Mouse (Mus musculus) adrenal gland, postnatal 0 days (tissue): ENCODE measurements around the gene Gm6588. TPM values are rescaled to one million over a fixed set of nuclear protein-coding genes. Genes with fewer than 3 reads are reported as not detected.

Experiments used
- polyA plus RNA-seq: library from polyadenylated mRNA; unstranded; fragments of >200 nt; fragmentation: Nextera tagmentation; extraction: Ambion mirVana; gene quantifications from 2 replicates; pipeline ENCODE4 v1.2.1, GENCODE M21; 2015

Gm6588 gene
- polyA plus RNA-seq = not detected in 2 replicates

GRCm38 (mm10) chr5:112448747-112449440, at the start of gene Gm6588:
Gene Gm6588 (plus strand): TSS chr5:112449426.

Other genes with a start within 250 kb of the Gm6588 start
- 51.8 and 71.2 TPM in 2 replicates for gene Cryba4, start 196.9 kb upstream of the Gm6588 start, polyA plus RNA-seq
- 6.2 and 11.4 TPM in 2 replicates for gene Crybb1, start 193.6 kb upstream of the Gm6588 start, polyA plus RNA-seq
- gene Tpst2, start 172.7 kb upstream of the Gm6588 start, polyA plus RNA-seq = 92.9 and 193 TPM in 2 replicates
- gene Tfip11, start 123.1 kb upstream of the Gm6588 start, polyA plus RNA-seq = 16.1 and 20.2 TPM in 2 replicates
- 28.9 and 31.0 TPM in 2 replicates for gene Srrd, start 106.4 kb upstream of the Gm6588 start, polyA plus RNA-seq
- gene Hps4, start 106.3 kb upstream of the Gm6588 start, polyA plus RNA-seq = 16.8 and 29.3 TPM in 2 replicates
- 0.14 and 0.17 TPM in 2 replicates for gene Gm6583, start 93.4 kb upstream of the Gm6588 start, polyA plus RNA-seq
- gene Asphd2, start 54.6 kb upstream of the Gm6588 start, polyA plus RNA-seq = 16.6 and 23.1 TPM in 2 replicates
- 1.7 and 2.8 TPM in 2 replicates for gene Sez6l, start 127.8 kb downstream of the Gm6588 start, polyA plus RNA-seq